Comparison of ENCODE assay signal across 9 mouse cellular contexts in genomic region chr1:137323884-137324594, GRCm38 (mm10).
A peak's percentile ranks its signal among the peaks of the same experiment; 100 is the strongest.
DNase-seq lines count a peak whose midpoint lies in the region; ATAC-seq lines count a peak whose summit lies in the region.
"Had no signal": no experiment of that assay in that cellular context is flagged by ENCODE, and none has a peak within 500 bp of the region (broad histone marks: within the 10 kb centered on the region; RNA-seq: fewer than 3 reads in every experiment).

No protein-coding gene starts in this region.

- 29% methylated on average over 8 of the region's 8 CpGs for WGBS in heart, embryonic 15.5 days
- WGBS in limb, embryonic 15.5 days, result 31% methylated on average over 8 of the region's 8 CpGs
- WGBS in neural tube, embryonic 14.5 days, result 32% methylated on average over 8 of the region's 8 CpGs

- H3K27me3 ChIP-seq in heart, embryonic 15.5 days, result no peaks in the 10 kb centered on the region
- H3K27me3 ChIP-seq in limb, embryonic 15.5 days, result no peaks in the 10 kb centered on the region
- no peaks in the 10 kb centered on the region for H3K27me3 ChIP-seq in neural tube, embryonic 14.5 days (ENCODE audit: control insufficient read depth, insufficient read depth, low read length)
- H3K27me3 ChIP-seq: embryonic facial prominence, embryonic 12.5 days had no signal

- H3K4me2 ChIP-seq in heart, embryonic 15.5 days, result peak overlapping the region; percentile 52
- peak overlapping the region; percentile 33 for H3K4me2 ChIP-seq in limb, embryonic 15.5 days
- H3K4me2 ChIP-seq in neural tube, embryonic 14.5 days (ENCODE audit: low read depth, low read length), result no peak overlapping the region; the same call in 1 of the 2 replicates
- H3K4me2 ChIP-seq: embryonic facial prominence, embryonic 12.5 days had no signal

- DNase-seq in left cerebral cortex, postnatal 4 days, result peak; percentile 29
- no peak for DNase-seq in left cerebral cortex, postnatal 25 days (ENCODE audit: low spot score in 2 of 2)
- DNase-seq in cerebellum, postnatal 14 days, result peak; percentile 58 to 62
- no peak for DNase-seq in spleen, postnatal 36 days (ENCODE audit: low spot score in 2 of 2)

- no peak overlapping the region for H3K27ac ChIP-seq in heart, embryonic 15.5 days
- no peak overlapping the region for H3K27ac ChIP-seq in limb, embryonic 15.5 days
- no peak overlapping the region for H3K27ac ChIP-seq in neural tube, embryonic 14.5 days (ENCODE audit: low read depth, low read length)
- H3K27ac ChIP-seq: embryonic facial prominence, embryonic 12.5 days had no signal

- intact Hi-C loops in left cerebral cortex, postnatal 4 days (cut with DNase I), result loop anchor here (10.0 kb wide), 1 partner anchor 721 kb away; no protein-coding TSS in a partner anchor
- intact Hi-C loops in left cerebral cortex, postnatal 25 days (cut with DNase I), result no loop called here

- H3K36me3 ChIP-seq in heart, embryonic 15.5 days, result no peaks in the 10 kb centered on the region
- H3K36me3 ChIP-seq in limb, embryonic 15.5 days, result no peaks in the 10 kb centered on the region
- H3K36me3 ChIP-seq in neural tube, embryonic 14.5 days (ENCODE audit: control insufficient read depth, insufficient read depth, low read length), result no peaks in the 10 kb centered on the region
- H3K36me3 ChIP-seq: embryonic facial prominence, embryonic 12.5 days had no signal

- no peak for ATAC-seq in heart, embryonic 15.5 days (replicated peaks; ENCODE audit: insufficient number of reproducible peaks, insufficient read depth, low FRiP score, low read depth)
- ATAC-seq in limb, embryonic 15.5 days (ENCODE audit: insufficient number of reproducible peaks, low FRiP score, low TSS enrichment, low read depth), result no peak
- peak; percentile 86; the same call in 1 of the 2 replicates for ATAC-seq in neural tube, embryonic 14.5 days (ENCODE audit: low read depth)
- no peak for ATAC-seq in monocyte, adult 5-6 weeks (replicated peaks; ENCODE audit: insufficient number of reproducible peaks, low FRiP score, low TSS enrichment, poor library complexity, severe bottlenecking)

- no peaks in the 10 kb centered on the region for H3K9me3 ChIP-seq in heart, embryonic 15.5 days (replicated peaks)
- H3K9me3 ChIP-seq in limb, embryonic 15.5 days, result no peaks in the 10 kb centered on the region
- no peaks in the 10 kb centered on the region for H3K9me3 ChIP-seq in neural tube, embryonic 14.5 days (ENCODE audit: control insufficient read depth, low read length)
- H3K9me3 ChIP-seq: embryonic facial prominence, embryonic 12.5 days had no signal

- H3K4me1 ChIP-seq in heart, embryonic 15.5 days (replicated peaks), result 0 out of 2 replicates have a peak, but pooled peaks cover 2% of the 10 kb centered on the region
- H3K4me1 ChIP-seq in limb, embryonic 15.5 days, result no peaks in the 10 kb centered on the region; the same call in 1 of the 2 replicates
- no peaks in the 10 kb centered on the region; the same call in 1 of the 2 replicates for H3K4me1 ChIP-seq in neural tube, embryonic 14.5 days (ENCODE audit: control insufficient read depth, insufficient read depth, low read length)
- H3K4me1 ChIP-seq: embryonic facial prominence, embryonic 12.5 days had no signal

- no peak overlapping the region for H3K9ac ChIP-seq in heart, embryonic 15.5 days
- no peak overlapping the region for H3K9ac ChIP-seq in limb, embryonic 15.5 days
- H3K9ac ChIP-seq in neural tube, embryonic 14.5 days (replicated peaks; ENCODE audit: low read depth, low read length), result no peak overlapping the region
- H3K9ac ChIP-seq: embryonic facial prominence, embryonic 12.5 days had no signal

- H3K4me3 ChIP-seq in heart, embryonic 15.5 days, result peak overlapping the region; percentile 16; the same call in 1 of the 2 replicates
- H3K4me3 ChIP-seq in limb, embryonic 15.5 days, result peak overlapping the region; percentile 14; the same call in 1 of the 2 replicates
- no peak overlapping the region for H3K4me3 ChIP-seq in neural tube, embryonic 14.5 days (ENCODE audit: low read depth, low read length)
- H3K4me3 ChIP-seq: embryonic facial prominence, embryonic 12.5 days had no signal

Comparison
In these comparisons a context has a peak if more than half of its experiments do, and no peak if none do; other contexts are left out.
1. DNase-seq: peak in left cerebral cortex, postnatal 4 days (single experiment) and cerebellum, postnatal 14 days (2 of 2); none in left cerebral cortex, postnatal 25 days (0 of 2) and spleen, postnatal 36 days (0 of 2).